Mouse (Mus musculus) effector memory CD4-positive, alpha-beta T cell, adult 7 months (primary cell): Measurements from ENCODE around the gene Snu13. TPM values are rescaled to one million over a fixed set of nuclear protein-coding genes. Genes with fewer than 3 reads are reported as not detected.

ENCODE experiments used
- polyA plus RNA-seq: library from polyadenylated mRNA; unstranded; fragments of 100-300 nt; shearing (Covaris generic); gene quantifications from one replicate; pipeline ENCODE4 v1.2.1, GENCODE M21; 2017

The Snu13 gene
- 193 TPM for polyA plus RNA-seq

GRCm38 (mm10) chr15:82047080-82047883 lies at the start of gene Snu13:
Snu13 (minus strand) TSS chr15:82047598.

GRCm38 (mm10) chr15:82069898-82070297 lies 22.5 kb upstream of the Snu13 start, which contains the start of gene Mei1:
Mei1 (plus strand) TSS chr15:82069996.

GRCm38 (mm10) chr15:82058719-82059201 lies 11.4 kb upstream of the Snu13 start, which contains the start of gene 4930407I10Rik:
4930407I10Rik (plus strand) TSS chr15:82059151.

GRCm38 (mm10) chr15:82033762-82034161 lies 13.6 kb downstream of the Snu13 start, which contains the start of gene Desi1:
Desi1 (minus strand) TSS chr15:82033862.

Other genes with a start within 250 kb of the Snu13 start
- gene Tef, start 245.2 kb downstream of the Snu13 start, polyA plus RNA-seq, result 31.5 TPM
- 345 TPM for gene Tob2, start 188.8 kb downstream of the Snu13 start, polyA plus RNA-seq
- gene Phf5a, start 175.7 kb downstream of the Snu13 start, polyA plus RNA-seq, result 63.5 TPM
- 114 TPM for gene Aco2, start 175.3 kb downstream of the Snu13 start, polyA plus RNA-seq
- 33.6 TPM for gene Polr3h, start 121.4 kb downstream of the Snu13 start, polyA plus RNA-seq
- gene Csdc2, start 110.8 kb downstream of the Snu13 start, polyA plus RNA-seq, result 0.16 TPM
- 13.0 TPM for gene Pmm1, start 86.7 kb downstream of the Snu13 start, polyA plus RNA-seq
- gene 1700029P11Rik, start 67.1 kb downstream of the Snu13 start, polyA plus RNA-seq, result not detected
- 34.0 TPM for gene Xrcc6, start 59.8 kb downstream of the Snu13 start, polyA plus RNA-seq
- 27.2 TPM for gene Desi1, start 13.7 kb downstream of the Snu13 start, polyA plus RNA-seq
- gene 4930407I10Rik, start 11.6 kb upstream of the Snu13 start, polyA plus RNA-seq, result not detected
- gene Mei1, start 22.4 kb upstream of the Snu13 start, polyA plus RNA-seq, result 0.13 TPM
- 32.0 TPM for gene Ccdc134, start 80.3 kb upstream of the Snu13 start, polyA plus RNA-seq
- 151 TPM for gene Srebf2, start 99.6 kb upstream of the Snu13 start, polyA plus RNA-seq
- not detected for gene Shisa8, start 165.2 kb upstream of the Snu13 start, polyA plus RNA-seq
- gene Tnfrsf13c, start 176.8 kb upstream of the Snu13 start, polyA plus RNA-seq, result 0.39 TPM
- gene Cenpm, start 197.2 kb upstream of the Snu13 start, polyA plus RNA-seq, result 1.4 TPM
- not detected for gene 1500009C09Rik, start 204.8 kb upstream of the Snu13 start, polyA plus RNA-seq
- 0.94 TPM for gene Sept3, start 227.3 kb upstream of the Snu13 start, polyA plus RNA-seq